Mouse (Mus musculus): ENCODE results near the gene Elmo2.

GRCm38 (mm10) chr2:165321981-165322735, 4.1 kb downstream of the Elmo2 start:
- no peak for TF ChIP-seq CTCF (IDR thresholded peaks at IDR 0.05; ENCODE audit: extremely low read depth, insufficient read depth, low read length)
- no peak for TF ChIP-seq POLR2A (IDR thresholded peaks at IDR 0.05; ENCODE audit: extremely low read depth, insufficient read depth, low read length)

All from cortical plate, adult 2 months (tissue).